Mouse (Mus musculus) thymus, adult 2 months (tissue): Measurements from ENCODE around the gene G3bp2.

Experiments
- CTCF ChIP-seq: fragments of 200-500 bp; IDR thresholded peaks from 2 replicates; pipeline ENCODE4 v1.5.1; 2012; ENCODE audit warnings: mild to moderate bottlenecking, control low read depth, low read length, moderate library complexity, borderline replicate concordance; ENCODE audit not compliant: control insufficient read depth, poor library complexity, insufficient read depth; ENCODE audit errors: extremely low read depth
- POLR2A ChIP-seq: fragments of 200-500 bp; IDR thresholded peaks from 2 replicates; pipeline ENCODE4 v1.6.1; 2012; ENCODE audit warnings: mild to moderate bottlenecking, low read length, control low read depth, moderate library complexity; ENCODE audit not compliant: control insufficient read depth, poor library complexity, insufficient read depth; ENCODE audit errors: extremely low read depth

DNA sequence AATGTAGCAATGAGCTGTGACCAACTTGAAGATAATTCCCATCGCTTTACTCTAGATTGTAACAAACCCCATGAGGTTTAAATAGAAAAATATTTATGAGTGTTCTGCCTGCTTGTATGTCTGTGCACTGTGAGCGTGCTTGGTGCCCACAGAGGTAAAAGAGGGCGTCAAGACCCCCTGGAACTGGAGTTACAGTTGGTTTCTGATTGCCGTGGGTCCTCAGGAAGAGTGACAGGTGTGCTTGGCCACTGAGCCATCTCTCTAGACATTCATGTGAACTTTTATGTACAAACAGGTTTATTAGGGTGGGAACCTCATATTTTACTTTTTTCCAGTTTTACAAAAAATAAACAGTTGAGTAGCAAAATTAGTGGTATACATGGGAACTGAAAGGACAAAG is 39.7 kb downstream of the G3bp2 start, which contains the start of gene Cdkl2:
- TF ChIP-seq CTCF (no peak), POLR2A (no peak)
